Mouse (Mus musculus) embryonic stem cell, embryonic (primary cell): ENCODE results near the gene Rbms2.

Experiments used
- CTCF ChIA-PET, 4 experiments: fragments of 300-600 bp in 2 of 4; fragments of 350-600 bp in 2 of 4; sonication (Branson Sonifier 250); formaldehyde crosslinking; loops; one replicate each; lab custom pipeline; 2022; ENCODE audit warnings: inconsistent platforms in 2 of 4; lab: Charles Lee
- POLR2A ChIA-PET, 4 experiments: fragments of 300-600 bp in 2 of 4; fragments of 350-600 bp in 2 of 4; sonication (Branson Sonifier 250); formaldehyde crosslinking; loops; one replicate each; lab custom pipeline; 2022; ENCODE audit warnings: antibody characterized with exemption in 4 of 4, inconsistent platforms in 1 of 4; lab: Charles Lee

Gene Rbms2

GRCm38 (mm10) chr10:128209311-128210009 is 29.4 kb upstream of the Rbms2 start:
- CTCF ChIA-PET, result interaction anchor here in 1 of 4 experiments (0.6 to 0.9 kb wide), 2 partner anchors 64 to 75 kb away, joined by 3 read pairs; no protein-coding TSS in a partner anchor
- POLR2A ChIA-PET, result interaction anchor here in 3 of 4 experiments (0.6 to 5.2 kb wide), 17 partner anchors 10 to 113 kb away, joined by 3 to 66 read pairs (median 4); partner anchors contain the start of genes Gls2 (in 2 of the 3), Cnpy2 (in 1 of the 3), Pan2 (in 1 of the 3) and Stat2 (in 1 of the 3)

GRCm38 (mm10) chr10:128208326-128208725 is 28.2 kb upstream of the Rbms2 start:
- CTCF ChIA-PET, result no interaction called here
- POLR2A ChIA-PET, result interaction anchor here in 3 of 4 experiments (0.8 to 1.8 kb wide), 8 partner anchors 13 to 115 kb away, joined by 3 to 8 read pairs (median 4); partner anchors contain the start of genes Gls2 (in 2 of the 3), Cnpy2 (in 1 of the 3), Pan2 (in 1 of the 3) and Stat2 (in 1 of the 3)

- CTCF ChIA-PET, result interaction anchor here in 1 of 4 experiments (1.0 kb wide), 1 partner anchor 10 kb away, joined by 3 read pairs; no protein-coding TSS in a partner anchor
- POLR2A ChIA-PET, result interaction anchor here in 2 of 4 experiments (1.0 to 2.6 kb wide), 12 partner anchors 8 to 165 kb away, joined by 3 to 18 read pairs (median 5); partner anchors contain the start of genes Gls2 (in 2 of the 2), Atp5b (in 1 of the 2), Pan2 (in 1 of the 2) and Stat2 (in 1 of the 2)
Measured at GRCm38 (mm10) chr10:128204941-128205340, 24.8 kb upstream of the Rbms2 start.

- ChIA-PET POLR2A (no interaction called here), CTCF (no interaction called here)
Measured at GRCm38 (mm10) chr10:128201856-128202255, 21.8 kb upstream of the Rbms2 start.

GRCm38 (mm10) chr10:128194551-128195461 is 14.7 kb upstream of the Rbms2 start:
- ChIA-PET POLR2A (interaction anchor here in 3 of 4 experiments (0.5 to 4.0 kb wide), 128 partner anchors 8 to 1223 kb away, joined by 3 to 66 read pairs (median 4); partner anchors contain the start of genes Atp5b (in 3 of the 3), Coq10a (in 3 of the 3), Naca (in 3 of the 3) and Spryd4 (in 3 of the 3)), CTCF (interaction anchor here in 3 of 4 experiments (0.6 to 2.5 kb wide), 22 partner anchors 9 to 553 kb away, joined by 3 to 17 read pairs (median 4); partner anchors contain the start of genes Baz2a (in 1 of the 3), Nabp2 (in 1 of the 3), Pan2 (in 1 of the 3) and Rbms2 (in 1 of the 3))

- ChIA-PET CTCF (interaction anchor here (0.6 to 2.5 kb wide), 22 partner anchors 8 to 552 kb away, joined by 3 to 17 read pairs (median 4); partner anchors contain the start of genes Baz2a (in 2 of the 4), Nabp2 (in 1 of the 4), Pan2 (in 1 of the 4) and Rbms2 (in 1 of the 4)), POLR2A (interaction anchor here in 3 of 4 experiments (0.5 to 4.0 kb wide), 112 partner anchors 8 to 1222 kb away, joined by 3 to 66 read pairs (median 4); partner anchors contain the start of genes Coq10a (in 3 of the 3), Naca (in 3 of the 3), Pan2 (in 3 of the 3) and Spryd4 (in 3 of the 3))
Measured at GRCm38 (mm10) chr10:128194024-128194550, 14.0 kb upstream of the Rbms2 start, which contains the start of gene Gls2. TSS of gene Gls2 (plus strand) at chr10:128194457.

GRCm38 (mm10) chr10:128193113-128193512 is 13.0 kb upstream of the Rbms2 start:
- POLR2A ChIA-PET, result interaction anchor here in 2 of 4 experiments (0.6 to 4.0 kb wide), 12 partner anchors 16 to 154 kb away, joined by 3 to 66 read pairs (median 4); partner anchors contain the start of gene Spryd4 (in 1 of the 2)
- CTCF ChIA-PET, result interaction anchor here in 3 of 4 experiments (0.6 to 1.5 kb wide), 3 partner anchors 77 to 102 kb away, joined by 3 to 5 read pairs (median 5); partner anchors contain the start of genes Baz2a (in 2 of the 3) and Stat2 (in 1 of the 3)

GRCm38 (mm10) chr10:128192030-128192766 is 12.1 kb upstream of the Rbms2 start:
- POLR2A ChIA-PET, result interaction anchor here in 2 of 4 experiments (0.6 to 3.2 kb wide), 12 partner anchors 17 to 153 kb away, joined by 3 to 14 read pairs (median 4); no protein-coding TSS in a partner anchor
- CTCF ChIA-PET, result interaction anchor here in 2 of 4 experiments (0.6 to 1.0 kb wide), 4 partner anchors 101 to 680 kb away, joined by 3 to 5 read pairs (median 4); partner anchors contain the start of gene Baz2a (in 1 of the 2)

- CTCF ChIA-PET, result interaction anchor here in 2 of 4 experiments (0.6 kb wide), 2 partner anchors 10 to 116 kb away, joined by 3 read pairs; no protein-coding TSS in a partner anchor
- POLR2A ChIA-PET, result interaction anchor here in 2 of 4 experiments (0.9 to 3.2 kb wide), 7 partner anchors 16 to 108 kb away, joined by 3 to 14 read pairs (median 5); partner anchors contain the start of genes Atp5b (in 1 of the 2) and Baz2a (in 1 of the 2)
Measured at GRCm38 (mm10) chr10:128191472-128191871, 11.4 kb upstream of the Rbms2 start.

- CTCF ChIA-PET, result interaction anchor here (0.5 to 4.1 kb wide), 24 partner anchors 8 to 780 kb away, joined by 3 to 66 read pairs (median 4); partner anchors contain the start of genes Baz2a (in 4 of the 4) and Stat2 (in 1 of the 4)
- POLR2A ChIA-PET, result interaction anchor here in 3 of 4 experiments (0.6 to 14.3 kb wide), 35 partner anchors 9 to 545 kb away, joined by 3 to 210 read pairs (median 7); partner anchors contain the start of genes Baz2a (in 3 of the 3), Atp5b (in 2 of the 3), Cnpy2 (in 2 of the 3) and Coq10a (in 1 of the 3)
Measured at GRCm38 (mm10) chr10:128188242-128188877, 8.3 kb upstream of the Rbms2 start.

GRCm38 (mm10) chr10:128187181-128187605 is 7.1 kb upstream of the Rbms2 start:
- CTCF ChIA-PET, result interaction anchor here (0.6 to 4.1 kb wide), 23 partner anchors 10 to 950 kb away, joined by 3 to 66 read pairs (median 7); partner anchors contain the start of genes Baz2a (in 4 of the 4) and Stat2 (in 1 of the 4)
- POLR2A ChIA-PET, result interaction anchor here in 3 of 4 experiments (0.6 to 14.3 kb wide), 54 partner anchors 8 to 848 kb away, joined by 3 to 210 read pairs (median 5); partner anchors contain the start of genes Atp5b (in 3 of the 3), Baz2a (in 3 of the 3), Cnpy2 (in 2 of the 3) and Gls2 (in 2 of the 3)

GRCm38 (mm10) chr10:128185959-128186358 is 5.9 kb upstream of the Rbms2 start:
- ChIA-PET POLR2A (interaction anchor here in 3 of 4 experiments (0.5 to 14.3 kb wide), 60 partner anchors 8 to 565 kb away, joined by 3 to 210 read pairs (median 4); partner anchors contain the start of genes Atp5b (in 3 of the 3), Baz2a (in 3 of the 3), Gls2 (in 3 of the 3) and Cnpy2 (in 1 of the 3)), CTCF (interaction anchor here (0.6 to 4.1 kb wide), 31 partner anchors 8 to 240 kb away, joined by 3 to 66 read pairs (median 4); partner anchors contain the start of genes Baz2a (in 4 of the 4), Gls2 (in 2 of the 4) and Naca (in 1 of the 4))

- CTCF ChIA-PET, result interaction anchor here (0.6 to 4.1 kb wide), 20 partner anchors 8 to 239 kb away, joined by 3 to 66 read pairs (median 4); partner anchors contain the start of genes Baz2a (in 4 of the 4) and Gls2 (in 1 of the 4)
- POLR2A ChIA-PET, result interaction anchor here in 3 of 4 experiments (0.5 to 14.3 kb wide), 49 partner anchors 9 to 542 kb away, joined by 3 to 210 read pairs (median 4); partner anchors contain the start of genes Atp5b (in 3 of the 3), Baz2a (in 2 of the 3), Gls2 (in 2 of the 3) and Naca (in 2 of the 3)
Measured at GRCm38 (mm10) chr10:128185277-128185940, 5.3 kb upstream of the Rbms2 start.
